Mouse (Mus musculus) liver, adult 2 months (tissue): ENCODE results near the gene Tmem255a. TPM values are rescaled to one million over a fixed set of nuclear protein-coding genes. Genes with fewer than 3 reads are reported as not detected.
"Not testable (repeated sequence)": the region's sequence is repeated elsewhere in the genome, so short reads cannot be mapped to it uniquely, and the experiment has no call there.

ENCODE experiments used
- DNase-seq: peaks from one replicate; pipeline ENCODE4 v3.0.0-alpha.2; 2011; ENCODE audit warnings: low read depth, low spot score; ENCODE audit errors: extremely low read depth
- H3K27ac ChIP-seq: fragments of 200-500 bp; replicated peaks from 2 replicates; pipeline ENCODE4 v1.5.1; 2012; ENCODE audit warnings: low read depth, mild to moderate bottlenecking, control low read depth, inconsistent platforms, low read length; ENCODE audit not compliant: insufficient read depth
- H3K27me3 ChIP-seq: fragments of 200-500 bp; 2 replicates; pipeline ENCODE4 v1.6.1; 2012; ENCODE audit warnings: mild to moderate bottlenecking, moderate library complexity, low read length, inconsistent platforms; ENCODE audit not compliant: control insufficient read depth, insufficient read depth
- H3K36me3 ChIP-seq: fragments of 200-500 bp; 2 replicates; pipeline ENCODE4 v1.6.1; 2012; ENCODE audit warnings: low read length, inconsistent platforms; ENCODE audit not compliant: control insufficient read depth, insufficient read depth
- H3K4me1 ChIP-seq: fragments of 200-500 bp; 2 replicates; pipeline ENCODE4 v1.6.1; 2011; ENCODE audit warnings: low read length; ENCODE audit not compliant: control insufficient read depth, insufficient read depth
- H3K4me3 ChIP-seq: fragments of 200-500 bp; 2 replicates; pipeline ENCODE4 v1.5.1; 2011; ENCODE audit warnings: low read depth, mild to moderate bottlenecking, control low read depth, low read length, moderate library complexity; ENCODE audit not compliant: insufficient read depth
- H3K79me2 ChIP-seq: fragments of 200-500 bp; 2 replicates; pipeline ENCODE4 v1.6.1; 2012; ENCODE audit warnings: inconsistent platforms, mild to moderate bottlenecking, low read length, moderate library complexity; ENCODE audit not compliant: control insufficient read depth, insufficient read depth
- H3K9ac ChIP-seq: fragments of 200-500 bp; 2 replicates; pipeline ENCODE4 v1.6.1; 2012; ENCODE audit warnings: low read depth, mild to moderate bottlenecking, control low read depth, inconsistent platforms, low read length
- CTCF ChIP-seq: fragments of 200-500 bp; IDR thresholded peaks from 2 replicates; pipeline ENCODE4 v1.5.1; 2011; ENCODE audit warnings: low read depth, low read length, control low read depth
- POLR2A ChIP-seq: fragments of 200-500 bp; IDR thresholded peaks from 2 replicates; pipeline ENCODE4 v1.6.1; 2011; ENCODE audit warnings: low read length, control low read depth; ENCODE audit not compliant: insufficient read depth; ENCODE audit errors: extremely low read depth
- WGBS: fragments of 180-500 bp; shearing (Covaris S2); methylation state at CpG from one replicate; pipeline ENCODE4 v1.1.7; 2018; 5-methylcytosine and 5-hydroxymethylcytosine counted together
- polyA plus RNA-seq: library from polyadenylated mRNA; depleted of rRNA; stranded (reverse); fragments of >200 nt; gene quantifications from 2 replicates; pipeline ENCODE4 v1.2.3, GENCODE M21; 2012
- total RNA-seq: library from RNA; depleted of rRNA; stranded (reverse); fragments of >200 nt; gene quantifications from 2 replicates; pipeline ENCODE4 v1.2.3, GENCODE M21; 2014

The Tmem255a gene
- total and polyA plus RNA-seq, 2 experiments = under 0.01 TPM; not detected in 1

DNA sequence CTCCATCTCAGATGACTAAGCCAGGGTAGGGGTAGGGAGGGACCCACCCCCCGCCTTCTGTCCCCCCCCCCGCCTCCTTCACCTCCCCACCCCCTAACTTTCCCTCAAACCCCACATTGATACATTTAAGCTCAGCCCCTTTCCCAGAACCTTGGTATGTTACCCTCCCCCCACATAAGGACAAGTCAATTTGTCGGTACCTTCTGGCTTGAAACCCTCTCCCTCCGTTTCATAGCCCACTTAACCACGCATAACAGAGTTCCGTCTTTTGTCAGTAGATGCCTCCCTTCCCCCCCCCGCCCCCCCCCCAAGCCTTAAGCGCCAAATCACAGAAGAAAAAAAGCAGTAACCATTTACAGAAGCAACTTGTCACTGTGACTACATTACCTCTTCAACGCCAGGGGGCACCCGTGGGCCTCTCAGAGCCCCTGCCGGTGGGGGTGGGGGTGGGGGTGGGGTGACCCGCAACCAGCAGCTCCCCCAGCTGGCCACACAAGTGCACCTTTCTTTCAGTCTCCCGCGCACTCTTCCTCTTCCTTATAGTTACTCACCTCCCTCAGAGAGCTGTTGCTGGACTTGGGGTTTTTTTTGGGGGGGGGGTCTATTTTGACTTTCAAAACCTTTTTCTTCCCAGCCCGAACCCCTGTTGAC, 70.5 kb downstream of the Tmem255a start:
- no peak overlapping the region for H3K27ac ChIP-seq
- DNase-seq = peak; percentile 19
- no peak overlapping the region for H3K4me3 ChIP-seq
- 0% methylated on average over 12 of the region's 15 CpGs for WGBS
- no peaks in the 10 kb centered on the region for H3K27me3 ChIP-seq
- H3K36me3 ChIP-seq = no peaks in the 10 kb centered on the region
- H3K4me1 ChIP-seq = peaks cover 6% of the 10 kb centered on the region
- TF ChIP-seq CTCF (peak; percentile 58), POLR2A (no peak)
- no peak overlapping the region for H3K9ac ChIP-seq
- H3K79me2 ChIP-seq = no peaks in the 10 kb centered on the region

DNA sequence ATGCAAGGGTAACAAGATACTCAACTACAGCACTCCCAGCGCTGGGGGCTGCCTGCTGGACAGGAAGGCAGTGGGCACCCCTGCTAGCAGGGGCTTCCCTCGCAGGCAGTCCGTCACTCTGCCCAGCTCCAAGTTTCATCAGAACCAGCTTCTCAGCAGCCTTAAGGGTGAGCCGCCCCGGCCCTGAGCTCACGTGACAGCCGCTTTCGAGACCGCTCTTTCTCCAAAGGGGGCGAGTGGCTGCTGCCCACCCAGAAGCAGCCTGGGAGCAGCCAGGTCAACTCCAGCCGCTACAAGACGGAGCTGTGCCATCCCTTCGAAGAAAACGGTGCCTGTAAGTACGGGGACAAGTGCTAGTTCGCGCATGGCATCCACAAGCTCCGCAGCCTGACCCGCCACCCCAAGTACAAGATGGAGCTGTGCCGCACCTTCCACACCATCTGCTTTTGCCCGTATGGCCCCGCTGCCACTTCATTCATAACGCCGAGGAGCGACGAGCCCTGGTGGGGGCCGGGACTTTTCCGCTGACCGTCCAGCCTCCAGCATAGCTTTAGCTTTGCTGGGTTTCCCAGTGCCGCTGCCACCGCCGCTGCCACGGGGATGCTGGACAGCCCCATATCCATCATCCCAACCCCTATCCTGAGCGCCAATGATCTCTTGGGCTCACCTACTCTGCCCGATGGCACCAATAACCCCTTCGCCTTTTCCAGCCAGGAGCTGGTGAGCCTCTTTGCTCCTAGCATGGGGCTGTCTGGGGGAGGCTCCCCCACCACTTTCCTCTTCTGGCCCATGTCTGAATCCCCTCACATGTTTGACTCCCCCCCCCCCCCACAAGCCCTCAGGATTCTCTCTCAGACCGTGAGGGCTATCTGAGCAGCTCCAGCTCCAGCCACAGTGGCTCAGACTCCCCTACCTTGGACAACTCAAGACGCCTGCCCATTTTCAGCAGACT, 71.3 kb downstream of the Tmem255a start:
- 3% methylated on average over 37 of the region's 38 CpGs for WGBS
- no peaks in the 10 kb centered on the region for H3K79me2 ChIP-seq
- peak overlapping the region; percentile 81 for H3K4me3 ChIP-seq
- H3K27ac ChIP-seq = no peak overlapping the region
- H3K36me3 ChIP-seq = no peaks in the 10 kb centered on the region
- no peak for DNase-seq
- no peaks in the 10 kb centered on the region for H3K27me3 ChIP-seq
- peak overlapping the region; percentile 62 for H3K9ac ChIP-seq
- peaks cover 6% of the 10 kb centered on the region for H3K4me1 ChIP-seq
- no peak for TF ChIP-seq POLR2A
- TF ChIP-seq CTCF = no peak

DNA sequence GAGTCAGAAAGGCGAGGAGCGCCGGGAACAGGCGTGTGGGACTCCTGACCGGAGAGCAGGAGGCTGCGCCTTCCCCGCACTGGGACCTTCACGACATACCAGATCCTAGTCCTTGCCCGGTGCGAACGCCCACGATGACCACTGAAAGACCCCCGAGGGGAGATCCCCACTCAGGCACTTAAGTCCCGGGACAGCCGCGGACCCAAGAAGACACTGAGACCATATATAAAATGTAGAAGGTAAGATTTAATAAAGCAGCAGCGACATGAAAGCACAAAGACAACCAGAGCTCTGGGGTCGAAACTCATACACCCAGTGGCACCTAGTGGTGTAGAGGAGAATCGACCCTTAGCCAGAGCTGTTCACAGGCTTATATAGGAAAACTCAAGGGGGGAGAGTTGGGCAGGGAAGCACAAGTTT, 72.3 kb downstream of the Tmem255a start:
- H3K27me3 ChIP-seq, H3K79me2 ChIP-seq, H3K36me3 ChIP-seq, H3K9ac ChIP-seq, H3K4me1 ChIP-seq, H3K27ac ChIP-seq: not testable (repeated sequence)
- DNase-seq = peak; percentile 23
- TF ChIP-seq CTCF = peak; percentile 20; the same call in 1 of the 2 replicates
- 23% methylated on average over 19 of the region's 19 CpGs for WGBS
- peak overlapping the region; percentile 51; the same call in 1 of the 2 replicates for H3K4me3 ChIP-seq

DNA sequence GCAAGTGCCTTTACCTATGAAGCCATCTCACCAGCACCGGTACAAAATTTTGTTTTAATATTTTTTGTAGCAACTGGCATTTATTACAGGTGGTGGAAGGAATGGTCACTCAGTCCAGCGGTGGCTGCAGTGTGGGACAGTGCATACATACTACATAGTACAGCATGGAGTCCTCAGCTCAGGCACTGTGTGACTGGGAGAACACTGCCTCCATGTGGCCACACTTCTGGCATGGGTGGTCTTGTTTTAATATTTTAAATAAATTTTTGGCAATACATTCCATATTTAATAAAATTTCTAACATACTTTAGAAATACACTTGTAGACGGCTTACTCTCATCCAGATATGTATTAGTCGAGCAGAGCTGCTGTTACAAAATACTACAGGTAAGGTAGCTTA, 85.6 kb downstream of the Tmem255a start:
- Histone ChIP-seq H3K4me3 (no peak overlapping the region), H3K27me3 (no peaks in the 10 kb centered on the region), H3K4me1 (no peaks in the 10 kb centered on the region), H3K9ac (no peak overlapping the region), H3K36me3 (no peaks in the 10 kb centered on the region), H3K27ac (no peak overlapping the region), H3K79me2 (no peaks in the 10 kb centered on the region)
- DNase-seq = no peak
- TF ChIP-seq POLR2A (no peak), CTCF (no peak)
- 82% methylated on average over 4 of the region's 4 CpGs for WGBS

DNA sequence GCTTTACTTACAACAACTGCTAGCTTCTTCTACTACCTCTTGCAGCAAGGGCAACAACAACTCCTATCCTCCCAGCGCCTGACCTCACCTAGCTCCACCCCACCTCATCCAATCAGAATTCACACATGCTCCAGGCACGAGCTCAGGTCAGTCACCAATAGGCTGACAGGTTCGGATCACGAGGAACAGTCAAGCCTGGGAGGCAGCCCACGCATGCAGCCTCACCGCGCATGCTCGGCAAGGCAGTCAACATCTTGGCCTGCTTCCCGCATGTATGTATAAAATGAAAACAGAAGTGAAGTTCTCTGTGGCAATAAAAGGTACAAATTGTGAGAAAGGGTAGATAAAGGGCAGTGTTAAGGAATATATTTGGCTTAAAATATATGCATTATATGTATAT, 86.2 kb downstream of the Tmem255a start:
- 75% methylated on average over 9 of the region's 9 CpGs for WGBS
- Histone ChIP-seq H3K4me3 (no peak overlapping the region), H3K27ac (no peak overlapping the region), H3K4me1 (no peaks in the 10 kb centered on the region), H3K27me3 (no peaks in the 10 kb centered on the region), H3K9ac (no peak overlapping the region), H3K36me3 (no peaks in the 10 kb centered on the region), H3K79me2 (no peaks in the 10 kb centered on the region)
- no peak for DNase-seq
- TF ChIP-seq POLR2A = no peak
- no peak for TF ChIP-seq CTCF
